29 mouse cellular contexts compared by ENCODE assay signal in the genomic region with DNA sequence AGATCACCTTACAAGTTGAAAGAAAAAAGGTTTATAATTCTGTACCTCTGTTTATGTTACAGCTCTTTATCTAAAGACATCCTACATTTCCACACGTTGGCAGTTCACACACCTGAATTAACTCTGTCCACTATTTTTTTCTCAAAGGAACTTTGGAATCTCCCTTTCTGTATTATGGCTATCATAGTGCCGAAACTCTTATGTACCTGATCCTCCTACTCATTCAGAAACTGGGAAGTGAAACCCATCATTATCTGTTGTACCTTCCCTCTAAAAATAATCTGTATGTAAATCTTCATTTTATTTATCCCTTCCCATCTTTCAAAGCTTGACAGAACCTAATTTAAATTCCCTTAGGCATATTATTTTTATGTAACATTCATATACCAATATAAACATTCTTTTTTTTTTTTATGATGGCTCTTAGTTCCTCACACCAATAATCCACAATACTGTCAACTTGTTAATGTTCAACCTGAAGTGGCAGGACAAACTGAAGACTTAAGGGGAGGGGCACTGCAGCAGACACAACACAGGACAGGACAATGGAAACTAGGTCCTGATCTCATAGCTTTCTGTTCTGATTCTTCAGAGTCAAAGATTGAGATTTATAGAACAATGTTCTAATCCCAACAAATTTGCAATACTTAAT. TPM values are rescaled to one million over a fixed set of nuclear protein-coding genes. Genes with fewer than 3 reads are reported as not detected.
DNase-seq lines count a peak whose midpoint lies in the region; ATAC-seq and TF ChIP-seq lines count a peak whose summit lies in the region.
"Had no signal": no experiment of that assay in that cellular context is flagged by ENCODE, and none has a peak within 500 bp of the region (broad histone marks: within the 10 kb centered on the region; RNA-seq: fewer than 3 reads in every experiment).

No protein-coding gene starts in this region.

- no peaks in the 10 kb centered on the region for H3K79me2 ChIP-seq in CH12.LX (replicated peaks; ENCODE audit: control insufficient read depth, extremely low read depth, insufficient read depth, poor library complexity, severe bottlenecking)

- no peaks in the 10 kb centered on the region for H3K9me3 ChIP-seq in intestine, embryonic 16.5 days (ENCODE audit: control insufficient read depth, low read length)
- no peaks in the 10 kb centered on the region for H3K9me3 ChIP-seq in intestine, embryonic 15.5 days
- no peaks in the 10 kb centered on the region for H3K9me3 ChIP-seq in midbrain, embryonic 13.5 days
- 0 out of 2 replicates have a peak, but pooled peaks cover 7% of the 10 kb centered on the region for H3K9me3 ChIP-seq in midbrain, embryonic 10.5 days (replicated peaks)
- H3K9me3 ChIP-seq in CH12.LX (replicated peaks; ENCODE audit: low read length) = no peaks in the 10 kb centered on the region
- no peaks in the 10 kb centered on the region for H3K9me3 ChIP-seq in hindbrain, embryonic 11.5 days (ENCODE audit: control insufficient read depth, low read length)
- H3K9me3 ChIP-seq: embryonic facial prominence, embryonic 10.5 days; forebrain, embryonic 12.5 days; G1E; heart, embryonic 10.5 days; heart, embryonic 13.5 days; hindbrain, embryonic 12.5 days; hindbrain, embryonic 15.5 days had no signal

- H3K27ac ChIP-seq in intestine, embryonic 16.5 days (ENCODE audit: low read length) = no peak overlapping the region
- H3K27ac ChIP-seq in intestine, embryonic 15.5 days = no peak overlapping the region
- H3K27ac ChIP-seq in midbrain, embryonic 13.5 days = 0 out of 2 replicates have a peak overlapping the region, but pooled peaks have one; percentile 14
- no peak overlapping the region for H3K27ac ChIP-seq in midbrain, embryonic 10.5 days (replicated peaks)
- H3K27ac ChIP-seq in CH12.LX (ENCODE audit: insufficient read depth, low read depth) = no peak overlapping the region
- no peak overlapping the region for H3K27ac ChIP-seq in hindbrain, embryonic 11.5 days (ENCODE audit: low read depth, low read length)
- H3K27ac ChIP-seq: embryonic facial prominence, embryonic 10.5 days; embryonic facial prominence, embryonic 13.5 days; forebrain, embryonic 12.5 days; heart, adult 2 months; heart, embryonic 10.5 days; heart, embryonic 13.5 days; hindbrain, embryonic 12.5 days; hindbrain, embryonic 15.5 days had no signal

- H3K36me3 ChIP-seq in intestine, embryonic 16.5 days (ENCODE audit: control insufficient read depth, insufficient read depth, low read length) = no peaks in the 10 kb centered on the region
- H3K36me3 ChIP-seq in intestine, embryonic 15.5 days = no peaks in the 10 kb centered on the region
- no peaks in the 10 kb centered on the region for H3K36me3 ChIP-seq in midbrain, embryonic 13.5 days
- H3K36me3 ChIP-seq in midbrain, embryonic 10.5 days = no peaks in the 10 kb centered on the region
- H3K36me3 ChIP-seq in CH12.LX (replicated peaks in 1 of 2; ENCODE audit: control insufficient read depth in 1 of 2, insufficient read depth in 1 of 2, low read length in 1 of 2) = no peaks in the 10 kb centered on the region
- H3K36me3 ChIP-seq in hindbrain, embryonic 11.5 days (ENCODE audit: control insufficient read depth, insufficient read depth, low read length) = no peaks in the 10 kb centered on the region
- H3K36me3 ChIP-seq: embryonic facial prominence, embryonic 10.5 days; embryonic facial prominence, embryonic 13.5 days; forebrain, embryonic 12.5 days; G1E; heart, embryonic 10.5 days; heart, embryonic 13.5 days; hindbrain, embryonic 12.5 days; hindbrain, embryonic 15.5 days had no signal

- ATAC-seq in intestine, embryonic 16.5 days = peak; percentile 76; the same call in 1 of the 2 replicates
- ATAC-seq in intestine, embryonic 15.5 days = no peak
- ATAC-seq in midbrain, embryonic 13.5 days = no peak
- no peak for ATAC-seq in hindbrain, embryonic 11.5 days (ENCODE audit: low FRiP score)
- ATAC-seq: Patski had no signal

- no peaks in the 10 kb centered on the region for H3K27me3 ChIP-seq in intestine, embryonic 16.5 days (replicated peaks; ENCODE audit: control insufficient read depth, insufficient read depth, low read length)
- no peaks in the 10 kb centered on the region for H3K27me3 ChIP-seq in intestine, embryonic 15.5 days (replicated peaks)
- no peaks in the 10 kb centered on the region for H3K27me3 ChIP-seq in midbrain, embryonic 13.5 days
- no peaks in the 10 kb centered on the region for H3K27me3 ChIP-seq in midbrain, embryonic 10.5 days (ENCODE audit: low read depth, poor library complexity, severe bottlenecking)
- H3K27me3 ChIP-seq in CH12.LX (replicated peaks) = no peaks in the 10 kb centered on the region
- H3K27me3 ChIP-seq in hindbrain, embryonic 11.5 days (ENCODE audit: control insufficient read depth, insufficient read depth, low read length) = no peaks in the 10 kb centered on the region
- H3K27me3 ChIP-seq: embryonic facial prominence, embryonic 13.5 days; forebrain, embryonic 12.5 days; heart, embryonic 13.5 days; hindbrain, embryonic 12.5 days; hindbrain, embryonic 15.5 days; Patski had no signal

- H3K4me2 ChIP-seq in intestine, embryonic 16.5 days (ENCODE audit: low read depth, low read length) = no peak overlapping the region
- H3K4me2 ChIP-seq in intestine, embryonic 15.5 days (replicated peaks) = no peak overlapping the region
- no peak overlapping the region for H3K4me2 ChIP-seq in midbrain, embryonic 13.5 days (replicated peaks)
- H3K4me2 ChIP-seq in CH12.LX (ENCODE audit: insufficient read depth, low read depth, poor library complexity, severe bottlenecking) = no peak overlapping the region
- no peak overlapping the region for H3K4me2 ChIP-seq in hindbrain, embryonic 11.5 days (replicated peaks; ENCODE audit: low read depth, low read length)
- H3K4me2 ChIP-seq: embryonic facial prominence, embryonic 13.5 days; forebrain, embryonic 12.5 days; heart, embryonic 13.5 days; hindbrain, embryonic 12.5 days; hindbrain, embryonic 15.5 days had no signal

- no peak for TF ChIP-seq CTCF in CH12.LX (conservative IDR thresholded peaks at IDR 0.05 in 1 of 2, IDR thresholded peaks at IDR 0.05 in 1 of 2; ENCODE audit: low read depth in 2 of 2, low read length in 2 of 2)

- TF ChIP-seq EP300 in CH12.LX (IDR thresholded peaks at IDR 0.05; ENCODE audit: low read length) = peak; percentile 76

- dilution Hi-C loops in CH12.LX (cut with MboI; ENCODE audit: extremely low pct_ligation_motif_present, extremely low pct_unique_long_range_greater_than_20kb, low sequenced_read_pairs) = no loop called here

- 59% methylated on average over 2 of the region's 2 CpGs for WGBS in intestine, embryonic 16.5 days
- 49% methylated on average over 2 of the region's 2 CpGs for WGBS in intestine, embryonic 15.5 days
- WGBS in midbrain, embryonic 13.5 days = 71% methylated on average over 2 of the region's 2 CpGs
- WGBS in midbrain, embryonic 10.5 days = 70% methylated on average over 2 of the region's 2 CpGs
- WGBS in large intestine, adult 2 months = 50% methylated on average over 2 of the region's 2 CpGs
- WGBS in hindbrain, embryonic 11.5 days = 76% methylated on average over 2 of the region's 2 CpGs

- TF ChIP-seq POLR2A in CH12.LX (IDR thresholded peaks at IDR 0.05; ENCODE audit: low read depth, low read length) = no peak

- H3K4me3 ChIP-seq in intestine, embryonic 16.5 days (ENCODE audit: low read length) = no peak overlapping the region
- no peak overlapping the region for H3K4me3 ChIP-seq in intestine, embryonic 15.5 days (replicated peaks)
- H3K4me3 ChIP-seq in midbrain, embryonic 13.5 days (replicated peaks) = no peak overlapping the region
- no peak overlapping the region for H3K4me3 ChIP-seq in midbrain, embryonic 10.5 days
- no peak overlapping the region for H3K4me3 ChIP-seq in CH12.LX (replicated peaks in 1 of 3; ENCODE audit: low read depth in 2 of 3, low read length in 2 of 3, poor library complexity in 1 of 3)
- no peak overlapping the region for H3K4me3 ChIP-seq in hindbrain, embryonic 11.5 days (ENCODE audit: low read depth, low read length)
- H3K4me3 ChIP-seq: embryonic facial prominence, embryonic 10.5 days; embryonic facial prominence, embryonic 13.5 days; erythroblast, embryonic 14.5 days; forebrain, embryonic 12.5 days; heart, adult 2 months; heart, embryonic 10.5 days; heart, embryonic 13.5 days; hindbrain, embryonic 12.5 days; hindbrain, embryonic 15.5 days had no signal

- no peaks in the 10 kb centered on the region for H3K4me1 ChIP-seq in intestine, embryonic 16.5 days (ENCODE audit: control insufficient read depth, insufficient read depth, low read length)
- no peaks in the 10 kb centered on the region for H3K4me1 ChIP-seq in intestine, embryonic 15.5 days (replicated peaks)
- H3K4me1 ChIP-seq in midbrain, embryonic 13.5 days (replicated peaks) = no peaks in the 10 kb centered on the region
- no peaks in the 10 kb centered on the region for H3K4me1 ChIP-seq in midbrain, embryonic 10.5 days
- H3K4me1 ChIP-seq in CH12.LX (ENCODE audit: control insufficient read depth in 1 of 2, insufficient read depth in 2 of 2) = no peaks in the 10 kb centered on the region; a peak in 1 of 4 replicates
- H3K4me1 ChIP-seq in hindbrain, embryonic 11.5 days (replicated peaks; ENCODE audit: control insufficient read depth, insufficient read depth, low read length) = no peaks in the 10 kb centered on the region
- H3K4me1 ChIP-seq: embryonic facial prominence, embryonic 10.5 days; embryonic facial prominence, embryonic 13.5 days; forebrain, embryonic 12.5 days; heart, embryonic 10.5 days; heart, embryonic 13.5 days; hindbrain, embryonic 12.5 days; hindbrain, embryonic 15.5 days had no signal

- no peak overlapping the region for H3K9ac ChIP-seq in intestine, embryonic 16.5 days (ENCODE audit: low read depth, low read length)
- H3K9ac ChIP-seq in intestine, embryonic 15.5 days = no peak overlapping the region
- H3K9ac ChIP-seq in midbrain, embryonic 13.5 days (replicated peaks) = no peak overlapping the region
- H3K9ac ChIP-seq in CH12.LX (ENCODE audit: insufficient read depth, low read depth) = no peak overlapping the region
- H3K9ac ChIP-seq in hindbrain, embryonic 11.5 days (ENCODE audit: low read depth, low read length) = no peak overlapping the region
- H3K9ac ChIP-seq: embryonic facial prominence, embryonic 13.5 days; forebrain, embryonic 12.5 days; heart, embryonic 13.5 days; hindbrain, embryonic 12.5 days; hindbrain, embryonic 15.5 days had no signal

- in situ Hi-C loops in CH12.LX (cut with MboI; ENCODE audit: low pct_ligation_motif_present, low pct_unique_long_range_greater_than_20kb, low sequenced_read_pairs) = no loop called here

- DNase-seq in midbrain, embryonic 10.5 days (ENCODE audit: low spot score) = no peak
- DNase-seq in CH12.LX (ENCODE audit: extremely low read depth) = peak; percentile 38
- DNase-seq in large intestine, adult 2 months (ENCODE audit: low read depth, low spot score) = peak; percentile 24
- DNase-seq in hindbrain, embryonic 11.5 days (ENCODE audit: low spot score) = no peak
- DNase-seq: adrenal gland, postnatal 10 days; adrenal gland, postnatal 36 days; cerebellum, adult 11 months; cerebellum, adult 9-11 months; cerebellum, postnatal 25 days; gastrocnemius, postnatal 10 days; gastrocnemius, postnatal 36 days; heart, adult 2 months; heart, postnatal 14 days; heart, postnatal 4 days had no signal

- no peak for TF ChIP-seq RAD21 in CH12.LX (IDR thresholded peaks at IDR 0.05; ENCODE audit: low read depth, low read length)

RNA-seq across cellular contexts. Expression of gene Snrpn, which starts 17.5 kb away (rescaled TPM):
- 39.3 and 44.4 TPM in 2 replicates for polyA plus RNA-seq in intestine, embryonic 16.5 days (2015; fragmentation: Nextera tagmentation; extraction: Ambion mirVana)
- polyA plus RNA-seq in intestine, embryonic 15.5 days (2015; fragmentation: Nextera tagmentation; extraction: Ambion mirVana) = 45.8 and 49.5 TPM in 2 replicates
- polyA plus RNA-seq in midbrain, embryonic 13.5 days (2015; fragmentation: Nextera tagmentation; extraction: Ambion mirVana) = 570 and 614 TPM in 2 replicates
- 162 and 196 TPM in 2 replicates for polyA plus RNA-seq in midbrain, embryonic 10.5 days (2016; fragmentation: Nextera tagmentation; extraction: Ambion mirVana)
- total RNA-seq in CH12.LX (2012; rRNA removed) (0.17 and 0.25 TPM in 2 replicates), CH12.LX (2014; rRNA removed) (0.44 and 0.54 TPM in 2 replicates)
- 0.27 and 0.71 TPM in 2 replicates for polyA plus RNA-seq in CH12.LX (2012; ENCODE audit: insufficient read length, low read depth)
- 13.9 and 18.2 TPM in 2 replicates for polyA plus RNA-seq in large intestine, adult 2 months (2012; rRNA removed)
- 215 and 225 TPM in 2 replicates for polyA plus RNA-seq in hindbrain, embryonic 11.5 days (2014; fragmentation: Nextera tagmentation; extraction: Ambion mirVana)
- total RNA-seq: common myeloid progenitor, adult 5-6 weeks; granulocyte monocyte progenitor cell, adult 5-6 weeks had no signal

Comparison
In these comparisons a context has a peak if more than half of its experiments do, and no peak if none do; other contexts are left out.
1. DNase-seq: peak in CH12.LX (single experiment) and large intestine, adult 2 months (single experiment); none in midbrain, embryonic 10.5 days (single experiment) and hindbrain, embryonic 11.5 days (single experiment).